Mouse (Mus musculus) myocyte (in vitro differentiated cells): Measurements from ENCODE around the gene Ermap. TPM values are rescaled to one million over a fixed set of nuclear protein-coding genes. Genes with fewer than 3 reads are reported as not detected.

ENCODE experiments used
- H3K27me3 ChIP-seq: one replicate; pipeline ENCODE4 v1.6.1; 2011; ENCODE audit not compliant: control insufficient read depth, insufficient read depth, insufficient read length
- H3K36me3 ChIP-seq: one replicate; pipeline ENCODE4 v1.6.1; 2011; ENCODE audit not compliant: control insufficient read depth, insufficient read depth
- H3K4me2 ChIP-seq: one replicate; pipeline ENCODE4 v1.6.1; 2011; ENCODE audit warnings: low read depth, control low read depth
- H3K4me3 ChIP-seq: one replicate; pipeline ENCODE4 v1.5.1; 2011; ENCODE audit warnings: mild to moderate bottlenecking, control low read depth, moderate library complexity
- H3K79me2 ChIP-seq: one replicate; pipeline ENCODE4 v1.6.1; 2011; ENCODE audit not compliant: control insufficient read depth, insufficient read depth
- H3ac ChIP-seq: one replicate; pipeline ENCODE4 v1.6.1; 2011; ENCODE audit not compliant: control insufficient read depth, insufficient read length
- CEBPB ChIP-seq: IDR thresholded peaks from 2 replicates; pipeline ENCODE4 v1.6.1; 2011; ENCODE audit warnings: mild to moderate bottlenecking, moderate library complexity; ENCODE audit not compliant: poor library complexity, insufficient read depth, severe bottlenecking
- E2F4 ChIP-seq: IDR thresholded peaks from one replicate; pipeline ENCODE4 v1.6.1; 2011; ENCODE audit warnings: mild to moderate bottlenecking, control low read depth, moderate library complexity; ENCODE audit not compliant: insufficient read depth
- MAX ChIP-seq: IDR thresholded peaks from one replicate; pipeline ENCODE4 v1.6.1; 2011; ENCODE audit warnings: low read depth, mild to moderate bottlenecking, control low read depth
- MYOD1 ChIP-seq, 3 experiments: IDR thresholded peaks; one replicate each; pipeline ENCODE4 v1.6.1; 2011; ENCODE audit warnings: control low read depth in 2 of 3, low read depth in 2 of 3, mild to moderate bottlenecking in 2 of 3, moderate library complexity in 1 of 3; ENCODE audit not compliant: insufficient read length in 2 of 3, control insufficient read depth in 1 of 3
- MYOG ChIP-seq, 3 experiments: IDR thresholded peaks; one replicate each; pipeline ENCODE4 v1.6.1; 2011; ENCODE audit warnings: control low read depth in 2 of 3, low read depth in 2 of 3, mild to moderate bottlenecking in 2 of 3; ENCODE audit not compliant: insufficient read length in 2 of 3, control insufficient read depth in 1 of 3, insufficient read depth in 1 of 3
- POLR2A ChIP-seq: IDR thresholded peaks from one replicate; pipeline ENCODE4 v1.6.1; 2011; ENCODE audit warnings: low read depth, mild to moderate bottlenecking, control low read depth, moderate library complexity; ENCODE audit not compliant: insufficient read length
- POLR2AphosphoS2 ChIP-seq: IDR thresholded peaks from one replicate; pipeline ENCODE4 v1.6.1; 2011; ENCODE audit warnings: low read depth, control low read depth; ENCODE audit not compliant: insufficient read length
- REST ChIP-seq: IDR thresholded peaks from one replicate; pipeline ENCODE4 v1.6.1; 2011; ENCODE audit warnings: mild to moderate bottlenecking, control low read depth, moderate library complexity; ENCODE audit not compliant: insufficient read depth, insufficient read length
- SRF ChIP-seq: IDR thresholded peaks from one replicate; pipeline ENCODE4 v1.6.1; 2011; ENCODE audit warnings: low read depth; ENCODE audit not compliant: control insufficient read depth, insufficient read length
- TCF12 ChIP-seq: IDR thresholded peaks from one replicate; pipeline ENCODE4 v1.6.1; 2011; ENCODE audit warnings: mild to moderate bottlenecking, control low read depth; ENCODE audit not compliant: poor library complexity, insufficient read depth, severe bottlenecking
- TCF3 ChIP-seq: IDR thresholded peaks from one replicate; pipeline ENCODE4 v1.6.1; 2011; ENCODE audit warnings: low read depth, control low read depth; ENCODE audit not compliant: insufficient read length
- USF1 ChIP-seq: IDR thresholded peaks from one replicate; pipeline ENCODE4 v1.6.1; 2011; ENCODE audit warnings: low read depth, mild to moderate bottlenecking, control low read depth, moderate library complexity
- polyA plus RNA-seq: library from polyadenylated mRNA; unstranded; fragments of >200 nt; fragmentation: generic; extraction: Trizol; gene quantifications from one replicate; pipeline ENCODE4 v1.2.1, GENCODE M21; 2012; ENCODE audit warnings: missing spikeins

The Ermap gene
- polyA plus RNA-seq, 1 experiment = 0.13 TPM

GRCm38 (mm10) chr4:119223696-119224095 is 33.9 kb upstream of the Ermap start:
- H3K4me3 ChIP-seq = no peak overlapping the region
- no peak overlapping the region for H3ac ChIP-seq
- no peaks in the 10 kb centered on the region for H3K79me2 ChIP-seq
- no peaks in the 10 kb centered on the region for H3K27me3 ChIP-seq
- peaks cover 24% of the 10 kb centered on the region for H3K36me3 ChIP-seq
- H3K4me2 ChIP-seq = no peak overlapping the region
- TF ChIP-seq POLR2A (no peak), POLR2AphosphoS2 (peak; percentile 16)

- Histone ChIP-seq H3ac (no peak within 1 kb of the TSS), H3K4me3 (no peak within 1 kb of the TSS), H3K4me2 (no peak within 1 kb of the TSS), H3K79me2 (no peaks in the 10 kb centered on the region), H3K27me3 (no peaks in the 10 kb centered on the region), H3K36me3 (no peaks in the 10 kb centered on the region)
- TF ChIP-seq REST (no peak), MYOD1 (IDR thresholded peaks at IDR 0.05; ENCODE audit: control insufficient read depth in 1 of 3, insufficient read length in 2 of 3, low read depth in 2 of 3) (no peak), TCF3 (no peak), E2F4 (no peak), POLR2A (no peak), CEBPB (no peak), TCF12 (no peak), MAX (no peak), MYOG (IDR thresholded peaks at IDR 0.05; ENCODE audit: control insufficient read depth in 1 of 3, insufficient read depth in 1 of 3, insufficient read length in 2 of 3, low read depth in 2 of 3) (no peak), USF1 (no peak), POLR2AphosphoS2 (no peak), SRF (no peak)
Measured at GRCm38 (mm10) chr4:119218169-119218568, 28.4 kb upstream of the Ermap start, which contains the start of gene Tmem269. TSS of gene Tmem269 (minus strand) at chr4:119218217.

- Histone ChIP-seq H3ac (no peak overlapping the region), H3K4me3 (no peak overlapping the region), H3K27me3 (no peaks in the 10 kb centered on the region), H3K4me2 (no peak overlapping the region), H3K36me3 (no peaks in the 10 kb centered on the region), H3K79me2 (no peaks in the 10 kb centered on the region)
- TF ChIP-seq TCF12 (no peak), POLR2AphosphoS2 (peak; percentile 25)
Measured at GRCm38 (mm10) chr4:119216667-119217066, 26.9 kb upstream of the Ermap start.

- H3K4me3 ChIP-seq = no peak overlapping the region
- H3K4me2 ChIP-seq = no peak overlapping the region
- TF ChIP-seq MYOD1 (IDR thresholded peaks at IDR 0.05; ENCODE audit: control insufficient read depth in 1 of 3, insufficient read length in 2 of 3, low read depth in 2 of 3) (peak; percentile 61 to 77 (median 74)), TCF3 (no peak), MYOG (IDR thresholded peaks at IDR 0.05; ENCODE audit: control insufficient read depth in 1 of 3, insufficient read depth in 1 of 3, insufficient read length in 2 of 3, low read depth in 2 of 3) (peak; percentile 35 to 90 (median 82))
- no peak overlapping the region for H3ac ChIP-seq
- no peaks in the 10 kb centered on the region for H3K79me2 ChIP-seq
- H3K36me3 ChIP-seq = peaks cover 6% of the 10 kb centered on the region
- no peaks in the 10 kb centered on the region for H3K27me3 ChIP-seq
Measured at GRCm38 (mm10) chr4:119204672-119205071, 14.9 kb upstream of the Ermap start.

GRCm38 (mm10) chr4:119198105-119198504 is 8.3 kb upstream of the Ermap start:
- H3ac ChIP-seq = no peak overlapping the region
- no peaks in the 10 kb centered on the region for H3K27me3 ChIP-seq
- H3K4me2 ChIP-seq = peak overlapping the region; percentile 34
- TF ChIP-seq REST (no peak), MAX (no peak), MYOD1 (IDR thresholded peaks at IDR 0.05; ENCODE audit: control insufficient read depth in 1 of 3, insufficient read length in 2 of 3, low read depth in 2 of 3) (peak; percentile 97 to 99 (median 98)), E2F4 (no peak), POLR2AphosphoS2 (no peak), CEBPB (no peak), USF1 (no peak), TCF12 (peak; percentile 99), MYOG (IDR thresholded peaks at IDR 0.05; ENCODE audit: control insufficient read depth in 1 of 3, insufficient read depth in 1 of 3, insufficient read length in 2 of 3, low read depth in 2 of 3) (peak; percentile 94 to 99 (median 98)), TCF3 (peak; percentile 99), SRF (no peak), POLR2A (peak; percentile 38)
- no peak overlapping the region for H3K4me3 ChIP-seq
- peaks cover 6% of the 10 kb centered on the region for H3K36me3 ChIP-seq
- peaks cover 11% of the 10 kb centered on the region for H3K79me2 ChIP-seq
